In genomic region chr2:146839303-146840030, GRCm38 (mm10) we compare ENCODE assay signal across 8 mouse cellular contexts. TPM values are rescaled to one million over a fixed set of nuclear protein-coding genes. Genes with fewer than 3 reads are reported as not detected.
DNase-seq lines count a peak whose midpoint lies in the region; ATAC-seq lines count a peak whose summit lies in the region.

No protein-coding gene starts in this region.

- H3K9ac ChIP-seq in heart, embryonic 16.5 days (ENCODE audit: low read length) = no peak overlapping the region
- H3K9ac ChIP-seq in forebrain, embryonic 12.5 days = peak overlapping the region; percentile 34; the same call in 1 of the 2 replicates
- peak overlapping the region; percentile 33; the same call in 1 of the 2 replicates for H3K9ac ChIP-seq in midbrain, embryonic 11.5 days (ENCODE audit: low read length)

- H3K9me3 ChIP-seq in heart, embryonic 16.5 days (replicated peaks; ENCODE audit: control insufficient read depth, low read length) = no peaks in the 10 kb centered on the region
- no peaks in the 10 kb centered on the region for H3K9me3 ChIP-seq in forebrain, embryonic 12.5 days
- H3K9me3 ChIP-seq in midbrain, embryonic 11.5 days (ENCODE audit: control insufficient read depth, low read length) = no peaks in the 10 kb centered on the region

- H3K36me3 ChIP-seq in heart, embryonic 16.5 days (ENCODE audit: control insufficient read depth, insufficient read depth) = no peaks in the 10 kb centered on the region
- H3K36me3 ChIP-seq in forebrain, embryonic 12.5 days (replicated peaks) = no peaks in the 10 kb centered on the region
- H3K36me3 ChIP-seq in midbrain, embryonic 11.5 days (ENCODE audit: control insufficient read depth, insufficient read depth, low read length) = no peaks in the 10 kb centered on the region

- peaks cover 9% of the 10 kb centered on the region for H3K4me1 ChIP-seq in heart, embryonic 16.5 days (ENCODE audit: control insufficient read depth, insufficient read depth, low read length)
- H3K4me1 ChIP-seq in forebrain, embryonic 12.5 days = peaks cover 30% of the 10 kb centered on the region
- peaks cover 10% of the 10 kb centered on the region for H3K4me1 ChIP-seq in midbrain, embryonic 11.5 days (ENCODE audit: control insufficient read depth, insufficient read depth, low read length)

- peaks cover 78% of the 10 kb centered on the region for H3K27me3 ChIP-seq in heart, embryonic 16.5 days (ENCODE audit: control insufficient read depth, insufficient read depth, low read length)
- H3K27me3 ChIP-seq in forebrain, embryonic 12.5 days = peaks cover 88% of the 10 kb centered on the region
- H3K27me3 ChIP-seq in midbrain, embryonic 11.5 days (ENCODE audit: control insufficient read depth, insufficient read depth, low read length) = peaks cover 82% of the 10 kb centered on the region

- H3K4me3 ChIP-seq in heart, embryonic 16.5 days (ENCODE audit: low read length) = peak overlapping the region; percentile 18; the same call in 1 of the 2 replicates
- H3K4me3 ChIP-seq in forebrain, embryonic 12.5 days (replicated peaks) = peak overlapping the region; percentile 29
- H3K4me3 ChIP-seq in midbrain, embryonic 11.5 days (ENCODE audit: low read depth, low read length) = peak overlapping the region; percentile 26; the same call in 1 of the 2 replicates

- WGBS in heart, embryonic 16.5 days = 3% methylated on average over 36 of the region's 36 CpGs
- WGBS in forebrain, embryonic 12.5 days = 2% methylated on average over 35 of the region's 36 CpGs
- WGBS in midbrain, embryonic 11.5 days = 2% methylated on average over 36 of the region's 36 CpGs

- ATAC-seq in heart, embryonic 16.5 days (replicated peaks; ENCODE audit: extremely low read depth, insufficient read depth, low FRiP score) = no peak; the same call in 1 of the 2 replicates
- no peak for ATAC-seq in forebrain, embryonic 12.5 days (ENCODE audit: low FRiP score)
- ATAC-seq in midbrain, embryonic 11.5 days (ENCODE audit: low FRiP score) = peak; percentile 25; the same call in 1 of the 2 replicates

- no peak overlapping the region for H3K27ac ChIP-seq in heart, embryonic 16.5 days (ENCODE audit: low read length)
- peak overlapping the region; percentile 58 for H3K27ac ChIP-seq in forebrain, embryonic 12.5 days
- H3K27ac ChIP-seq in midbrain, embryonic 11.5 days (ENCODE audit: low read depth, low read length) = peak overlapping the region; percentile 17; the same call in 1 of the 2 replicates

- H3K4me2 ChIP-seq in heart, embryonic 16.5 days (ENCODE audit: low read depth, low read length) = peak overlapping the region; percentile 29
- peak overlapping the region; percentile 39 for H3K4me2 ChIP-seq in forebrain, embryonic 12.5 days
- H3K4me2 ChIP-seq in midbrain, embryonic 11.5 days = peak overlapping the region; percentile 36

- DNase-seq in heart, adult 9 months (ENCODE audit: low spot score in 2 of 2) = no peak
- DNase-seq in R1 (ENCODE audit: low read depth, low spot score) = peak; percentile 24
- peak; percentile 96 for DNase-seq in midbrain, embryonic 11.5 days (ENCODE audit: low spot score, missing footprints)
- DNase-seq in Muller cell, postnatal 12 days (ENCODE audit: inconsistent ontology term) = no peak
- DNase-seq in cerebellum, adult 18-20 months = no peak
- DNase-seq in spleen, postnatal 10 days (ENCODE audit: low spot score in 2 of 2) = no peak

RNA-seq across cellular contexts. Expression of gene Kiz, which starts 16.2 kb away (rescaled TPM):
- polyA plus RNA-seq in heart, embryonic 16.5 days (2015; fragmentation: Nextera tagmentation; extraction: Ambion mirVana) = 31.1 and 32.9 TPM in 2 replicates
- 29.2 and 31.5 TPM in 2 replicates for polyA plus RNA-seq in forebrain, embryonic 12.5 days (2016; fragmentation: Nextera tagmentation; extraction: Ambion mirVana)
- 37.4 and 38.0 TPM in 2 replicates for polyA plus RNA-seq in midbrain, embryonic 11.5 days (2014; fragmentation: Nextera tagmentation; extraction: Ambion mirVana)

Comparison
In these comparisons a context has a peak if more than half of its experiments do, and no peak if none do; other contexts are left out.
1. DNase-seq: peak in R1 (single experiment) and midbrain, embryonic 11.5 days (single experiment); none in heart, adult 9 months (0 of 2), Muller cell, postnatal 12 days (single experiment), cerebellum, adult 18-20 months (0 of 2) and spleen, postnatal 10 days (0 of 2).
2. Peak in every context shown above with its lines, with median percentiles within 50 percentile points of each other: H3K4me2 ChIP-seq and H3K4me3 ChIP-seq.